Mouse (Mus musculus): ENCODE results near the gene Magea4.

Gene Magea4

DNA sequence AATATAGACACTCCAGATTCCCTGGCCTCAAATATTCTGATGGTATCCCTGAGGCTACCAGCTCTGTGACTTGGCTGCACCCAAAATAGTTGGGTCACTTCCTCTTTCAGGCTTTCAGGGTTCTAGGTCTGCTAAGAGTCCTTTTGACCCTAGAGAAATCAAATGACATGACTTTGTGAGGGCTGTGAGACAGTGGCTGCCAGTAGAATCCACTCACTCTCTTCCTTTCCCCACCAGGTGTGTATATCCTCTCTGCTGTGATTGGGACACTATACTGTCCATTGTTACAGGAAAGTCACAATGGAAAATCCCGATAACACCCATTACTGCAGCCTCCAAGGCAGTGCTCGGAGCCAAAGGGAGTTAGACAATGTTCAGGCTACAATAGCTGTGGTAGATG, at the start of gene Magea4:
Magea4 (plus strand) TSS at position 301 of the 400 bp plus-strand sequence.
- no peak for DNase-seq

DNA sequence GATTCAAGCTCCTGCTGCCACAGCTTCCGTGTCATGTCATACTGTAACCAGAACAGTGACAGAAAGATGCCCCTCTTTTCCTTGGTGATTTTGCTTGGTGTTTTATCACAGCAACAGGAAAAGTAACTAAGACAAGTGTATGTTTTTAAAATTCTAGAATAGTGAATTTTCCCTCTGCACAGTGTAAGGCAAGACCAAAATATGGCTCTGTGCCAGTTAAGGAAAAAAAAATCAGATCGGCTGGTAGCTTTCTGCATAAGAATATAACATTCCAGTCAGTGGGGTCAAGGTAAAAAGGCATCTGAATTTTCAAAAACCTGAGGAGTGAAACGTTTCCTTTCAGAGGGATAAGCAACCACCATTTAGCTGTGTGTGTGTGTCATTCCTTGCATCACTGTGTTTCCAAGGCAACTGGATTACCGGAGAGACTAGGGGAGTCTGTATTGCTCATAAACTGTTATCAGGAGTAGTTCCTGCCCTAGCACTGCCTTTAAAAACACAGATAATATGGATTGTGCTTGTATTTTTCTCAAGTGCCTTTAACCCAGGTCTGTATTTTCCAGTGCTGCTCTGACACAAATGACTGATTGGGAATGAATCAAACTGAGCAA, 18.8 kb upstream of the Magea4 start:
- DNase-seq: no peak

DNA sequence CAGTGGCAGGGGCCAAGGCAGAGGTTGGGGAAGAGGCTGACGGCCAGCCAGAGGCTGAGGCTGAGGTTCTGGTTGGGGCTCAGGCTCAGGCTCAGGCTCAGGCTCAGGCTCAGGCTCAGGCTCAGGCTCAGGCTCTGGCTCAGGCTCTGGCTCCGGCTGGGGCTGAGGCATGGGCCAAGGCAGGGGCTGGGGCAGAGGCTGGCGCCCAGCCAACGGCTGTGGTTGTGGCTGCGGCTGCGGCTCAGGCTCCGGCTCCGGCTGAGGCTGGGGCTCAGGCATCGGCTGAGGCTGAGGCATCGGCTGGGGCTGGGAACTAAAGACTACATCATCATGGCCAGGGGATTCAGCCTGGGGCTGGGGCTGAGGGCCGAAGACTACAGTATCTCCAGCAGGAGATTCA, 48.8 kb downstream of the Magea4 start:
- peak in 1 of 2 experiments; percentile 30 for DNase-seq

All from kidney, postnatal 25 days (tissue).